Mouse (Mus musculus) ES-Bruce4 (cell line): Measurements from ENCODE around the gene Ttc9.

Experiments used
- CTCF ChIP-seq: IDR thresholded peaks from one replicate; pipeline ENCODE4 v1.8.1; 2011; ENCODE audit warnings: low read depth, low read length
- POLR2A ChIP-seq: IDR thresholded peaks from one replicate; pipeline ENCODE4 v1.8.1; 2011; ENCODE audit warnings: low read length; ENCODE audit not compliant: insufficient read depth

DNA sequence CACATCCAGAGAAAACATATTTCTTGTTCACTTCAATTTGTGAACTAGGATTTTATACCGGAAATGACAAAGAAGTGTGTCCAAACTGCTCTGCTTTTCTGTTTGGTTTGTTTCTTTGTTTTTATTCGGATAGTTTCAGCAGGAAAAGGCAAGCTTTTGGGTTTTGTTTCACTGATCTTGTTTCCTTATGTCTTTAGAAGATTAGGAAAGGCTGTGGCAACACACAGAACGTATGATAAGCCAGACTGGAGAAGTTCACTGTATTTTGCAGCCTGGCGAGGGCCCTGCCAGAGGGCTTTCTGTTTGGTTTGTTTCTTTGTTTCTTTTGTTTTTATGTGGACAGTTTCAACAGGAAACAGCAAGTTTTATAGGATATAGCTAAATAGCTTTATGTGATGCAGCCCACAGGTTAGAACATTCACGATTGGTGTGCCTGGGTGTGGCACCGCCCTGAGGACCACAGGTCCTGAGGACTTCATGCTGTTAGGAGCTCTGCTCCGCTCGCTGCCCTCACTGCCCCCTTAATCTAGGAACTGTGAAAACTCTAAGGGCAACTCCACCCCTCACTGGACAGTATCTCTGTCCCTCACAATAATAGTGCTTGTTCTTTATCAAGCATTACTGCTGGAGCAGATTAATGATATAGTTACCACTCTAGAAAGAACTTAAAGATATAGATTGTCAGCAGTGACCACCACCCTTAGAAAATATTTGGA is 34.3 kb upstream of the Ttc9 start:
- TF ChIP-seq CTCF: no peak
- no peak for TF ChIP-seq POLR2A
